Mouse (Mus musculus) kidney, postnatal 14 days (tissue): Measurements from ENCODE around the gene Mapkapk5.
"Not testable (repeated sequence)": the region's sequence is repeated elsewhere in the genome, so short reads cannot be mapped to it uniquely, and the experiment has no call there.

Source experiments
- DNase-seq: peaks from one replicate; pipeline ENCODE4 v3.0.0; 2022; ENCODE audit warnings: mixed read lengths

Gene Mapkapk5

DNA sequence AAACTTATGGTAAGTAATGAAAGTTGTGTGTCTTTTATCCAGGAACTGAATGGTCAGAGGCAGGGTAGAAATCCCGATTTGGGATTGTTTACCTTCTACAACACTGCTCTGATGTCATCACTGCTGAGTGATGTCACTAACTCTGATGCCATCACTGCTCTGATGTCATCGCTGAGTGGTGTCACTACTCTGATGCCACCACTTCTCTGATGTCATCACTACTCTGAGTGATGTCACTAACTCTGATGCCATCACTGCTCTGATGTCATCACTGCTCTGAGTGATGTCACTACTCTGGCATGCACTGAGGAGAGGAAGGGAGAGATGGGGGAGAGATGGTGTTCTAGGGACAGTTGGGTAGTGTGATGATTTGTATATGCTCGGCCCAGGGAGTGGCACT lies 16.7 kb upstream of the Mapkapk5 start:
- DNase-seq = no peak

DNA sequence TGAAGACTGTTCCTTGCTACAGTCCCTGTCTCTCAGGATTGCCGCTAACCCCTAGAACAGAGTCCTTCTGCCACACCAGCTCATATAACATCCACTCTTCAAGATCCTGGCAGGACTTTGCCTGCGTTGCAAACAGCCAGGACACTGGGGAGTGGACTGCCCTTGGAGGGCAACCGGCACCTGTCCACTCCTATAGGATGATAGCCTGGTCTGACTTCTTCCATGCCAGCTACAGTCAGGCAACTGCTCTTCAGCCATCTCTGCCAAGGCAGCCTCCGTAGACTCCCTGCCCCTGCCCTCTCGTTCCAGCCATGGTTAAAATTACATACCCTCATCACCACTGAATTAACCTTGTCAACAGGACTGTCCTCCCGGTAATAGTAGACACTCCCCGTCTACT lies 3.5 kb upstream of the Mapkapk5 start:
- no peak for DNase-seq

DNA sequence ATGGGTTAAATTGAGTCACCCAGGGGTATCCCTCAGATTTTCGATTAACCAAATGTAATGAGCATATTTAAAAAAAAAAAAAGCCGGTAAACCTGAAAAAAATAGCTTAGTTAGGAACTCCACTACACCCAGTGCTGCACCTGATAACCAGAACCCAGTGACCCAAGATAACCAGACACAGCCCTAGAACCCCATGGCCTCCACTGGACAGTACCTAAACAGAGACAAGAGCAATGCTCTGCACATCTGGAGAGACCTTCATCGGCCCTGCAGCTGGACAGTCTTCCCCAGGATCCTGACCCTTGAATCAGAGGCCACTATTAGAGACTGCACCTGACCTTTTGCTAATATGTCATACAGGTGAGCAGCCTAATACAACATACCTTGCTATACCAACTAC lies 1.4 kb upstream of the Mapkapk5 start:
- DNase-seq = no peak

DNA sequence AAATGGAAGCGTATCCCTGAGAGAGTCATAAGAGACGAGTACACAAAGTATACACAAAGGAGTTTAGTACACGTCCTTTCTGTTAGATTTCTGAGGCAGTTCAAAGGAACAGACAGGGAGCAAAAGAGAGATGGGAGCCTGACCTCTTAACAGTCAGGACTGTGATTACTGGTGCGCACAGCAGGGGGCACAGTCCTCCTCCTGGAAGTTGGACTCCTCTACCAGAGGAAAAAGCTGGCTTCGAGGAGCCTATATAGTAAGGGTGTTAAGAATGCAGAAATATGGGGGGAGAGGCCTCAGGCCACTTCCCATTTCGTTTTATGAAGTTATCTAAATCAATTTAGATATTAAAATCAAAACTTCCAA lies 808 bp upstream of the Mapkapk5 start:
- peak; percentile 69 for DNase-seq

DNA sequence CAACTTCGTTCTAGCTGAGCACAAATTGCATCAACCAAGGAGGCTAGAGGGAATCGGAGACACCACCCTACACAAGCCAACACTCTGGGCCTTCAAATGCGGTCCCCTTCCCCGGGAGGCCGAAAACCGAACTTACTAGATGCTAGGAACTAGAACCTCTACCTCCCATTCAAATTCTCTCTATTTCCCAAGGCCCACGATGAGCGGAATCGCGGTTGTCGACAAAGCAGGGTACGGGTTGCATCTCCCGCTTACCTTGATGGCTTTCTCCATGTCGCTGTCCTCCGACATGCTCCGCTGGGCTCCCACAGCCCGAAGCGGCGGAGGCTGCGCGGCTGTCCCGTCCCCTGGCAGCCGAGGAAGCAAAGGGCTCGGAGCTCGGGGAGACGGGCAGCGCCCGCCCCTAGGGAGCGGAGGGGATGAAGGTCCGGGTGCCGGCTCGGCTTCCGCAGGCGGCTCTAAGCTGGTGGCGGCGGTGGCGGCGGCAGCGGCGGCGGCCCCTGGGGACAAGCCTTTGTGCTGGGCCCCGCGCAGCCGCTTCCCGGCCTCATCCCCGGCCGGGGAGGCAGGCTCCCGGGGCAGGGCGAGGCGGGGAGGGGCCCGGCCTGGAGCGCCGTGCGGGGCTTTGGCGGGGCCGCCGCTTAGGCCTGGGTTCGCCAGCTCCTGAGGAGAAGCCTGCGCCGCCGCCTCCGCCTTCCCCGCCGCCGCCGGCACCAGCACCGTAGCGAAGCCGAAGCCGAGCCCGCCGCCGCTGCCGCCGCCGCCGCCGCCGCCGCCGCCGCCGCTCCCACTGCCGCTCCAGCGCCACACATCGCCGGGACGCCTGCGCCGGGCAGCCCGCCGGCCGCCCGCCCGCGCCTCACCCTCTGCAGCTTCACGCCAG lies 554 bp downstream of the Mapkapk5 start, which contains the start of the genes Adam1a and Gm42878:
Gene Adam1a, minus strand, starts transcription at position 573 of the 883 bp plus-strand sequence.
Gene Gm42878, minus strand, starts transcription at position 573 of the 883 bp plus-strand sequence.
- DNase-seq = no peak

DNA sequence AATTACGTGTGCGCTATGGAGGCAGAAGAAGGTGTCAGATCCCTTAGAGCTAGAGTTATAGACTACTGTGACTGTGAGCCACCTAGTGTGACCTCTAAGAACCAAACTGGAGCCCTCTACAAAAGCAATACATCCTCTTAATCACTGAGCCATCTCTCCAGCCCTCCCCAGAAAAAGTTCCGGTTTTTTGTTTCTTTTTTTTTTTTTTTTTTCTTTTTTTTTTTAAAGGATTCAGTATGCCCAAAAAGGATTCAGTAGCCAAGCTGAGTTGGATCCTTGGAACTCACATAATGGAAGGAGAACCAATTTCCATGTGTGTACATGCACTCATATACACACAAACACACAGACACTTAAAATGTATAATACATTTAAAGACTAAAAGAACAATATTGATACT lies 2.3 kb downstream of the Mapkapk5 start:
- no peak for DNase-seq

DNA sequence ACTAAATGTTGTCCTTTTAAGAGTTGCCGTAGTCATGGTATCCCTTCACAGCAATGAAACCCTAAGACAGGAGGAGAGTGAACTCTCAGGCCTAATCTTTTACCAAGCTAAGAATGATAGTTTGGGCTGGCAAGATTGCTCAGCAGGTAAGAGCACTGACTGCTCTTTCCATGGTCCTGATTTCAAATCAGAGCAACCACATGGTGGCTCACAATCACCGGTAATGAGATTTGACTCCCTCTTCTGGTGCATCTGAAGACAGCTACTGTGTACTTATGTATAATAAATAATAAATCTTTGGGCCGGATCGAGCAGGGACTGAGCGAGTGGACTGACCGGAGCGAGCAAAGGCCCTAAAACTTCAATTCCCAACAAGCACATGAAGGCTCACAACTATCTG lies 4.5 kb downstream of the Mapkapk5 start:
- DNase-seq = no peak

DNA sequence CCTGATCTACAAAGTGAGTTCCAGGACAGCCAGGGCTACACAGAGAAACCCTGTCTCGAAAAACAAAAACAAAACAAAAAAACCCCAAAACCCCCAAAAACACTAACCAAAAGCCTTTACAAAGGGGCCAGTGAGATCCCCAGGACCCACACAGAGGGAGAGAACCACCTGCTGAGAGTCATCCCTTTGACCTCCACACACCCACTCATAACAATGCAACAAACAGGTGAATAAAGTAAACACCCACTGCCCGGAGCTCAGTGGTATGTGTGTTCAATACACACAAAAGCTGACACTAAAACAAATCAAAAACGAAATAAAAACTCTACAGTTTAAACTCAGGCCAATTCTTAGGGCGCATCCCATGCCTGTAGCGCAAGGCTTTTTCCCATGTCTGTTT lies 5.6 kb downstream of the Mapkapk5 start:
- DNase-seq = no peak

DNA sequence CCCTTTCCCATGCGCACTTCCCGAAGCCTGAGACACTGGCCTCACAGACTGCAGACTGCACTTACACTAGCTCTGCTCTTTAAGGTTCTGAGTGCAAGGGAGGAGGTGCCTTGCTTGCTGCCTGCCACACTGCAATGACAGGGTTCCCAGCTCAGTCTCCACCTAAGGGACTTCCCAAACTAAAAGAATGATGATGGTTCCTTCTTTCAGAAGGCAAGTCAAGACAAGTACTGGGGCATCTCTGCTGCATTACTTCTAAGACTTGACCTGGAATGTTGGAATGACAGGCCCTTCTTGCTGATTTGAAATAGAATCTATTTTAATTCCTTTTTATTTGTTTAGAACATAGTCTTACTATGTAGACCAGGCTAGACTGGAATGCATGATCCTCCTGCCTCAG lies 8.1 kb downstream of the Mapkapk5 start:
- DNase-seq = no peak

DNA sequence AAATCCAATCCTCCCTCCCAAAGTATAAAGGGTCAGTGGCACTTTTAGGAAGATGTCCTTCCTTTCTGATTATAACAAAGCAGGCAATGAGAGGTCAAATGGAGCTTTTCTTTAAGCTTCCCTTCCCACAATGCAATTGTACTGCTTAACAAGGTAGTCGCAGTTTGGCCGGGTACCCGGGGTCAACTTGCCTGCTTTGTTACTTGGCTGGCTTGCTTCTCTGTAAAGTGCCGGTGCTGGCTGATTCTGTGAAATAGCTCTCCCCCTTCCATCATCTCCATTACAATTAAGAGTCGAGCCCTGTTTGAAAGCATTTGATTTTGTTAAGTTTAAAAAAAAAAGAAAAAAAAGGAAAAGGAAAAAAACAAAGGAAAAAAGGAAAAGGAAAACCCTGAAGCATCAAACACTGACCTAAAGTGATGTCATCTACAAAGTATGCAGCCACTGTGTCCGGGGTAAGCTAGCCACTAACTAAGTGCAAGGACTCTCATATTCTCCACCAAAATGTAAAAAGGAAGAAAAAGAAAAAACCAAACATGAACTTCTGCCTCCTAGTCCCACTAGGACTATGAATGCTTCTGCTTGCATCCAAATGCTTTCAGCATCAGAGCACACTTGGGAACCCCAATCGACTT lies 8.7 kb downstream of the Mapkapk5 start:
- no peak for DNase-seq

DNA sequence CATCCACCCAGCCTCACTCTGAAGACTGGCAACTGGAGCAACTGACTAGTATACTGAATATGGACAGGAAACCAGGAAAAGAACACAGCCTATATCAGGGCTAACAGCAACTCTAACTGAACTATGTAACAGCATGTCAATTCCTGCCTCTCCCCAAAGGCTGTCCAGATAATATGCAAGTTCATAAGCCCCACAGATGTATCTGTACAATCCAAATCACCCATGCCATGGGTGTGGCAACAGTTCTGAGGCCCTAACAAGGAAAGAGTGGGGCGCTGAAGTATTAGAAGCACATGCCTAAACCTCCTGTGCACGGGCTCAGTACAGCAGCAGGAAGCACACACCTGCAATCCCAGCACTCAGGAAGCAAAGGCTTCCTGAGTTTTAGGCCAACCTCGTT lies 10.6 kb downstream of the Mapkapk5 start:
- DNase-seq = no peak

DNA sequence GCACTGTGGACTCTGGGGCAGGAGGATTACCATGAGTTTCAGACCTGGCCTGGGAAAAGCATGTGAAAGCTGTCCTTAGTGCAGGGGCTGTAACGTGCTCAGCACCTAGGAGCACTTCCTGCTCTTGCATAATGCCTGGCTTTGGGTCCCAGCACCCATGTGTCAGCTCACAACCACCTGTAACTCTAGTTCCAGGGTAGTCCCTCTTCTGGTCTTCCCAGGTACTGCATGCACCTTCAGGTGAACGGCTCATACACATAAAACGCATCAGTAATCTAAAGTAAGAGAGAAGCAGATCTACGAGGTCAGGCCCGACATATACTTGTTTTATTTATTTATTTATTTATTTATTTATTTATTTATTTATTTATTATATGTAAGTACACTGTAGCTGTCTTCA lies 11.2 kb downstream of the Mapkapk5 start:
- DNase-seq = no peak

DNA sequence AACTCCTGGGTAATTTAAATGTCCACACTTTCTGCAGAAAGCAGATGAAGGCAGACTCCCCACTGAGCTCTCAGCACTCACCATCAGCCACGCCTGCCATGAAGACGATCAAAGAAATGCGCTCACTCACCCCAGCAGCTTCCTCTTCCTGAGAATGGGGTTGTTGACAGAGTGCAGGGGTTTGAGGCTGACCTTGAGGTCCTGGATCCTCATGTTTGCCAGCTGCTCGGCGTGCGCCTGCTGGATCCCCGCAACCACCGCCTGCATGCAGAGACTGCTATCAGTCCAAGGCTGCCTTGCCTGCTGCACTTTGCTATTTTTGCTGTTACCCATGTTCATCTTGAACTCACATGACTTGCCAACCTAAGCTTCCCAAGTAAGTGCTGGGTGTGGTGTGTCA lies 18.7 kb downstream of the Mapkapk5 start:
- no peak for DNase-seq

DNA sequence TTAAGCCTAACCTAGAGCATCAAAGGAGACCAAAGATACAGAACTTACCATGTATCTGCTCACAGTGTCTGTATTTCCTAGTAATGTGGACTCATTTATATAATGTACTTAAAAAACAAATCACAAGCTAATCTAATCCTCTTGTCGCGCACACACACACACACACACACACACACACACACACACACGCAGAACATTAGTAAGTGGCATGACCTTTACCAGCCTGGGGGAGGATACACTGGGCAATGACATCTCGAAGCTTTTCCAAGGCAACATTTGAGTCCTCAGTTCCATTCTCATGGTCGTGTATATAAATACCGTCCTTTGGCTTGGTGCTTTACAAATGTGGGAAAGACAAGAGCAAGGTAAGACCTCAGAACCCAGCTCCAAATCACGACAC lies 19.2 kb downstream of the Mapkapk5 start:
- no peak for DNase-seq

DNA sequence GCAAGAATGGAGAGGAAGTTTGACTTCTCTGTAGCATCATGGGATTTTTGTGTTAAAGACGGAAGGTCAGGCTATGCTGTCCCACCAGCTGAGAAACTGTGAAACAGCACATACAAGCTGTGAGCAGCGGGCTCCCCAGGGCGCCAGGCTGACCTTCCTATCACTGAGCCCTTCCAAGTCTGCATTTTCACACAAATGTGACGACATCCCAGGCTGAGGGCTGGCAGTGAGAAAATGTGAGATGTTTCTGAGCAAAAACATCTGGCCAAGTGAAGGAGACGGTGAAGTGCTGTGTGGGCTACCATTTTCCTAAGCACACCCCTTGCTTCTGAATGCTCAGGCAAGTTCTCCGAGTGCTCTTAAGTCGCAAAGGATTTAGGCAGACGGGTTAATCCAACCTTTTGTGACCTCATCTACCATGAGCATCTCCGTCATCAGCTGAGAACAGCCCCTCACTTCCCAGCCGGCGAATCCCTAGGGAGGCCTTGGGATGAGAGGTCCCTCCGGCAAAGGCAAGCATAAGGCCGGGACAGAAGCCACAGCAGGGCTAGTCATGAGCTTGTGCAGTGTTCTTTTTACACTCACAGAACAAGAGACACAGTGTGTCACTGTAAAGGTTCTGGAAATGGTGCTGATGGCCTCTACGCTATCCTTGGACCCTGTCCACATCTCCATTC lies 19.8 kb downstream of the Mapkapk5 start:
- peak; percentile 17 for DNase-seq

DNA sequence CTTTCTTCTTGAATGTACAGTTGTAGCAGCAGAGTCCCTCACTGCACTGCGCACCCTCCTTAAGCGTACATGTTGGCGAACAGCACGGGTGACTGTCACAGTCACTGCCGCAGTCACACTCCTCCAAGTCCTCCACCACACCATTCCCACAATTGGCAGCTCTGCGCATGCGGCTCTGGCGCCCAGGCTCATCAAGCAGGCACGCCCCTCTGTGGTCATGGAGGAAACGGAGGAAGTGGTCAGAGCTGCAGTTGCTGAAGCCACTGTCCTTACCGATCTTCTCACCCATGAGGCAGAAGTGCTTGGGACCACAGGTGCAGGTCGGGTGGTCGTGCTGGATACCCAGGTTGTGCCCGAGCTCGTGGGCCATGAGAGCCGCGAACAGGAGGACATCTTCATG lies 25.9 kb downstream of the Mapkapk5 start:
- not testable (repeated sequence) for DNase-seq

DNA sequence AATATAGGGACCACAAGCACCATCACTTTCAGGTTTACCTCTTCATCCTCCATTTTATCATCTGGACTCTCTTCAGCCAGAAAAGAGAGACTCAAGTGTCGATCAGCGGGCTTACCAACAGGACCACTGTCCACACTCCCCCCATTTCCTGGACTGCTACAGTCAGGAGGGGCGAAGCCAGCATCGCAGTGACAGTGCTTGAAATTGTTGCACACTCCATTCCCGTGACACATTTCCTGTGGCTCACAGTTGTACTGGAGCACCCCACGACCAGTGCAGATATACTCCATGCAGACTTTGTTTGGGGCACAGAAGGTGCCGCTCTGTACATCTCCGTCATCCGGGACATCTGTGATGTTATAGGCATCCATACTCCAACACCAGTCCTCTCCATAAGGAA lies 26.7 kb downstream of the Mapkapk5 start:
- no peak for DNase-seq

DNA sequence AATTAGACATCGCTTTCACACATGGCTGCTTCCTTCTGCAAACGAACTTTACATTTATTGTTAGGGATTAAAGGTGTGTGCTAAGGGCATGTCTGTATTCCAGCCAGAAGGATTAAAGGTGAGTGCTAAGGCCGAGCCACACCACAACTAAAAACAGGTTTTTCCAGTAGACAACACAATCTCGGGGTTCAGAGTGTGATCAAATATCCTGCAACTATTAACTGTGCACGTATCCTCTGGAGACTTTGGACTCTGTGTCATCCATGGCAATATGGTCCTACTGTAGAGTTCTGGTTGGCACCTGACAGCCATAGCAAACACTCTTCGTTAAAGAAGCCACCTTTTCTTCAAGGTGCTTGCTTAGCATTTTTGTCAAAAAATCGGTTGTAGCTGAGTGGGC lies 35.7 kb downstream of the Mapkapk5 start:
- no peak for DNase-seq

DNA sequence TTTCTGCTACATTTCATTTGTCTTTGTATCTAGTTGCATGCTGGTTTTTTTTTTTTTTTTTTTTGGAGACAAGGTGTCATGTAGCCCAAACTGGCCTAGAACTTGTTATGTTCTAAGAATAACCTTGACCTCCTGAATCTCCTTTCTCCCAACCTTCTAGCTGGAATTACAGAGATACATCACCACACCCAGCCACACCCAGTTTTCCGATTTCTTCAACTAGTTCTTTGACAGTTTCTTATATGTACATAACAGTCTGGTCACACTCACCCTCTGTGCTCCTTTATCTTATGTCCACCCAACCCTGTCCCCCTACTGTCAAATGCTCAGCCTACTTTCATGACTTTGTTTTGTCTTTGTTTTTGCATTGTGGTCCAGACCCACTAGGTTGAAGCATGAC lies 38.9 kb downstream of the Mapkapk5 start:
- DNase-seq = no peak

DNA sequence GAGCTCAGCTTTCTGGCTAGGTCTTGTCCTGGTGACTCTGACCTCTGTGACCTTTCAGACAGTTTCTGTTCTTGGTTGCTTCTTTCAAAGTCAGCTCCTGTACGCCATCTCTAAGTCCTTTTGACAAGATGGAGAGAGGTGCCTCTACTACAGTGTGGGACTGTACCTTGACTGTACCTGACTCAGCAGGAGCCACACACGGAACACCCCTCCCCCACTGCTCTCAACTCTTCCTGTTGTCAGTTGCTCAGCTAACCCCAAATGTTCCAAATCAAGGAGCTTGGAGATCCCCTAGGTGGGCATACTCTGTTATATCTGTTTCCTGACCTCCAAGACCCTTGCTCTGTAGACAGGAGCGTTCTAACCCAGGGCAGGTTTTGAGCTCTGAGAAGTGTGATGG lies 42.5 kb downstream of the Mapkapk5 start, which contains the start of gene Adam1b:
Gene Adam1b, minus strand, starts transcription at position 205 of the 400 bp plus-strand sequence.
- no peak for DNase-seq

DNA sequence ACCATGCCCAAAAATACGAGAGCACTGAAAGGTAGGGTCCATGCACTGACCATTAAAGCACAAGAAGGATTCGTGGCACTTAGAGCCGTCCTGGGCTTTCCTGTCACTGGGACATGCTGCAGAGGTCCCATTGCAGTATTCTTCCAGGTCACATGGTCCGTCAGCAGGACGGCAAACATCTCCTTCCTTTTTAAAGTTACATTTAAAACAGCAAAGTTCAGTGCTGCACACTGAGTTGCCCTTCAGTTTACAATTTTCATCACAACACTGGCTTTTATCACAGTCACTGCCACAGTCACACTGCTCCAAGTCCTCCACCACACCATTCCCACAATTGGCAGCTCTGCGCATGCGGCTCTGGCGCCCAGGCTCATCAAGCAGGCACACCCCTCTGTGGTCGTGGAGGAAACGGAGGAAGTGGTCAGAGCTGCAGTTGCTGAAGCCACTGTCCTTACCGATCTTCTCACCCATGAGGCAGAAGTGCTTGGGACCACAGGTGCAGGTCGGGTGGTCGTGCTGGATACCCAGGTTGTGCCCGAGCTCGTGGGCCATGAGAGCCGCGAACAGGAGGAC lies 44.2 kb downstream of the Mapkapk5 start:
- DNase-seq = not testable (repeated sequence)

DNA sequence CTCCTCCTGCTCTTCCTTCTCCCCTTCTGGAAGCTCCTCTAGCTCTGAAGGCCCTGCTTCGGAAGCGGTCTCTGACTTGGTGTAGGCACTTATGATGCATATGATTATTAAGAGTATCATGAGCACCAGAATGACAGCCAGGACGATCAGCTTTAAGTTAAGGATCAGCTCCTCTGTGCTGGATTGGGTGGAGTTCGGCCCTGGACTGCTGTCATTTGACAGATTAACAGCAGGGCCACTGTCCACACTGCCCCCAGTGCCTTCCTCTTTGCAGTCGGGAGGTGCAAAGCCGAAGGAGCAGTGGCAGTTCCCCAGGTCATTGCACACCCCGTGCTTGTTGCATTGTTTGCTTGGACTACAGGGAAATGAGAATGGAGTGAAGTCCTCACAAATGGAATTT lies 45.0 kb downstream of the Mapkapk5 start:
- no peak for DNase-seq

DNA sequence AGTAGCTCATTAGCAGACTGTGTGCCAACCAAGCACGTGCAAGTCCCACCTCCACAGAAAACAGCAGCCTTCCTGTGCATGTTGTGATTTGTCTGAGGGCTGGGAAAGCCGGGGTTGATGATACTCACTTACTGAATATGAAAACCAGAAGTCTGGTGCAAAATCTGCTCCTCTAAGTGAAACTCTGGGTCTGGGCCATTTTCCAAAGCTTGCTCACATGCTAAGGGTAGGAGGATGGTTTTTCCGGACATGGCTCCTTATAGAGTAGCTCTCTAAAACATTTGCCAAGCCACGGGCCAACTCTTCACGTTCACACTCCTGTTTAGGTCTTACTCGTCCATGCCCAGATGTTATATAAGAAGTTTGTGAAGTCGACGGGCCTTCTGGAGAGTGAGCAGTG lies 52.4 kb downstream of the Mapkapk5 start:
- no peak for DNase-seq
